Mouse (Mus musculus): ENCODE measurements around the gene Atcay. TPM values are rescaled to one million over a fixed set of nuclear protein-coding genes. Genes with fewer than 3 reads are reported as not detected.
"Not testable (repeated sequence)": the region's sequence is repeated elsewhere in the genome, so short reads cannot be mapped to it uniquely, and the experiment has no call there.

The Atcay gene
- polyA plus RNA-seq, 1 experiment from 2014 or later, result 58.1 TPM

DNA sequence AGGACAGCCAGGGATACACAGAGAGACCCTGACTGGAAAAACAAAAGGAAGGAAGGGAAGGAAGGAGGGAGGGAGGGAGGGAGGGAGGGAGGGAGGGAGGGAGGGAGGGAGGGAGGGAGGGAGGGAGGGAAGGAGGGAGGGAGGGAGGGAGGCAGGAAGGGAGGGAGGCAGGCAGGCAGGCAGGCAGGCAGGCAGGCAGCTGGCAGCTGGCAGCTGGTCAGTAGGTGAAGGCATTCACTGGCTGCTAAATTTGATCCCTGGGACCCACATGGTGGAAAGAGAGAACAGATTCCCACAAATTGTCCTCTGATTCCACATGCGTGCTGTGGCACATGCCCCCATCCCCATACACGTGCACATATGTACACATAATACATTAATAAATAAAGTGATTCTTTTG is 8.0 kb upstream of the Atcay start:
- no peak overlapping the region for H3K9ac ChIP-seq
- no peak for ATAC-seq (ENCODE audit: low read depth)
- H3K36me3 ChIP-seq, result peaks cover 8% of the 10 kb centered on the region; the same call in 1 of the 2 replicates
- H3K27ac ChIP-seq (replicated peaks), result no peak overlapping the region
- H3K27me3 ChIP-seq, result peaks cover 49% of the 10 kb centered on the region
- H3K9me3 ChIP-seq, result no peaks in the 10 kb centered on the region
- H3K4me2 ChIP-seq, result no peak overlapping the region
- WGBS, result 68% methylated on average over 2 of the region's 2 CpGs
- peaks cover 13% of the 10 kb centered on the region for H3K4me1 ChIP-seq (replicated peaks)
- no peak overlapping the region for H3K4me3 ChIP-seq

DNA sequence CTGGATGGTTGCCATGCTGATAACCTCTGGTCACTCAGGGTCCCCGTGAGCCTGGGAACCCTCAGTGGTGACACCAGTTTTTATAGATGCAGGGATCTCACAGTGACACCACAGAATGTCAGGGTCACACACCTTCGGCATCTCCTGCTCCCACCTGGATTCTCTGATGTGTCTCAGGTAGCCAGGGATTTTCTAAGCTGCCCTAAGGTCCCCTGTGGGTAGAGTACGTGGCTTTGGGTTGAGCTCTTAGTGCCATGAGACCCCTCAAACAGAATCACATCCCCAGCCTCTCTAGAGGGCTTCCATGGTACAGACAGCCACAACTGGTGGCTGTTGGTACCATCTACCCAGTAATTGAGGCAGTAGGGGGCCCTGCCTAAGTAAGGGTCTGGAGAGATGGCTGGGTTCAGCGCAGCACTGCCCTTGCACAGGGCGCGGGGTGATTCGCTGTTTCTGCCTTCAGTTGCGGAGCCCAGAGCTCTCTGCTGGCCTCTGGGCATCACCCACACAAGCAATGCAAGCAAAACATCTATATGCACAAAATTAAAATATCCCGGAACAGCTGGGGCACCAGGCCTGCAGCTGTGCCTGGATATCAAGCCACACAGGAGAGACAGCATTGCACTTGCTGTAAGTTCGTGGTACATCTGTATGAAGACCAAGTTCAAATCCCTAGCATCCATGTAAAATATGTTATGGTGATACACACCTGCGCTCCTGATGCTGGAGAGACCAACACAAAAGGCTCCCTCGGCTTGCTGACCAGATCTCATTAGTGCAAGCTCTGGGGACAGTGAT is 6.0 kb upstream of the Atcay start:
- 80% methylated on average over 12 of the region's 12 CpGs for WGBS
- ATAC-seq (ENCODE audit: low read depth), result no peak
- H3K36me3 ChIP-seq, result no peaks in the 10 kb centered on the region

GRCm38 (mm10) chr10:81234206-81234605 is 3.6 kb upstream of the Atcay start:
- Histone ChIP-seq H3K27me3 (peaks cover 19% of the 10 kb centered on the region), H3K36me3 (no peaks in the 10 kb centered on the region), H3K9me3 (no peaks in the 10 kb centered on the region), H3K27ac (replicated peaks) (no peak overlapping the region), H3K9ac (no peak overlapping the region), H3K4me1 (replicated peaks) (peaks cover 32% of the 10 kb centered on the region), H3K4me2 (peak overlapping the region; percentile 66; the same call in 1 of the 2 replicates), H3K4me3 (peak overlapping the region; percentile 69; the same call in 1 of the 2 replicates)
- ATAC-seq (ENCODE audit: low read depth), result no peak
- WGBS, result 76% methylated on average over 6 of the region's 6 CpGs

More for the DNA sequence above, 6.0 kb upstream of the Atcay start:
- Histone ChIP-seq H3K4me2 (no peak overlapping the region), H3K9me3 (no peaks in the 10 kb centered on the region), H3K4me1 (replicated peaks) (peaks cover 27% of the 10 kb centered on the region), H3K4me3 (no peak overlapping the region), H3K27me3 (peaks cover 41% of the 10 kb centered on the region), H3K27ac (replicated peaks) (no peak overlapping the region), H3K9ac (no peak overlapping the region)

DNA sequence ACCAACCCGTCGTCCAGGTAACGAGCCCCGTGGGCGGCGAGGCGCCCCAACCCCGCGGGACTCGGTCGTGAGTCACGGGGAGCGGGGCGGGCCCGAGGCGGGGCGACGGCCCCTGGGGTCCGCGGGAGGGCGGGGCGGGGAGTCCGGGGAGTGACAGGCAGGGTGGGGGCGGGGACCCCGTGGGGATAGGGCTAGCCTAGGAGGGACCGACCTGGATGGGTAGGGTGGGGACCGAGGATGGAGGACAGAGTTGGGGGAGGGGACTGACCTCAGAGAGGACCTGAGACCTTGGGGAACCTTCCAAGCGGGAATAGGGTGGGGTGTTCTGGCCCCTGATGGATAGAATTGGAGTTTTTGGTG is 2.6 kb upstream of the Atcay start:
- WGBS, result under 1% methylated on average over 22 of the region's 28 CpGs
- H3K9ac ChIP-seq, result peak overlapping the region; percentile 83
- H3K4me2 ChIP-seq, result peak overlapping the region; percentile 66
- ATAC-seq (ENCODE audit: low read depth), result peak; percentile 49
- H3K4me3 ChIP-seq, result peak overlapping the region; percentile 69
- peaks cover 11% of the 10 kb centered on the region for H3K27me3 ChIP-seq
- no peaks in the 10 kb centered on the region for H3K9me3 ChIP-seq
- peaks cover 42% of the 10 kb centered on the region for H3K4me1 ChIP-seq (replicated peaks)
- H3K27ac ChIP-seq (replicated peaks), result 0 out of 2 replicates have a peak overlapping the region, but pooled peaks have one; percentile 50
- H3K36me3 ChIP-seq, result no peaks in the 10 kb centered on the region

DNA sequence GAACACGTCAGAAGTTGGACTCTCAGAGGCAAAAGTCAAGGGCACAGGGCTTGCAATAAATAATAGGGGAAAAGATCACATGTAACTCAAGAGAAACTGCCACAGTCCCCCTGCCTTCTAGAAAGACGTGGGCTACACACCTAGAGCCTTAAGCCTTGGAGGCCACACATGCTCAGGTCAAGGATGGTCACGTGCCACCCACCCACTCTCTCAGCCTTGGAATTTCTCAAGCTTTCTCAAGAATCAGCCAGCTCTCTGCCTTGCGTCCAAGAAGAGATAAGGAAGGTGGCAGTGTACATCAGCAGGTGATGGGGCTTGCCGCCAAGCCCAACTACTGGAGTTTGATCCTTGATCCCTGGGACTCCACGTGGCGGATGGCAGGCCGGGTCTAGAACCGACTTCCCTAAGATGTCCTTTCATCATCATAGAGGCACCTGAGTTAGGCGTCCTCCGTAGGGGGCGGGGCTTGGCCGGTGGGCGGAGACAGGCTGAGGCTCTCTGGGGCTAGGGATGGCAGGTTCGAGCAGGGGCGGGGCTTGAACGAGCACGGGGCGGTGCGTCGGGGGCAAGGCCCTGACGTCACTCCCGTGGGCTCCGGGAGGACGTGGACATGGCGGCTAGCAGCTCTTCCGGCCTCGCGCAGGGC is 2.1 kb upstream of the Atcay start, which contains the start of gene Zfr2:
Gene Zfr2, plus strand, starts transcription at position 576 of the 646 bp plus-strand sequence.
- Histone ChIP-seq H3K4me2 (peak within 1 kb of the TSS; percentile 66), H3K4me3 (peak within 1 kb of the TSS; percentile 69), H3K4me1 (replicated peaks) (peaks cover 47% of the 10 kb centered on the region), H3K9me3 (no peaks in the 10 kb centered on the region), H3K36me3 (no peaks in the 10 kb centered on the region), H3K27ac (replicated peaks) (0 out of 2 replicates have a peak within 1 kb of the TSS, but pooled peaks have one; percentile 50), H3K27me3 (peaks cover 6% of the 10 kb centered on the region), H3K9ac (peak within 1 kb of the TSS; percentile 83)
- ATAC-seq (ENCODE audit: low read depth), result peak; percentile 64
- 9% methylated on average over 29 of the region's 29 CpGs for WGBS

- Histone ChIP-seq H3K4me3 (peak overlapping the region; percentile 80; the same call in 1 of the 2 replicates), H3K4me1 (replicated peaks) (peaks cover 54% of the 10 kb centered on the region), H3K9me3 (no peaks in the 10 kb centered on the region), H3K27ac (replicated peaks) (peak overlapping the region; percentile 94), H3K4me2 (peak overlapping the region; percentile 85), H3K9ac (no peak overlapping the region; the same call in 1 of the 2 replicates), H3K27me3 (peaks cover 4% of the 10 kb centered on the region; the same call in 1 of the 2 replicates), H3K36me3 (no peaks in the 10 kb centered on the region)
- WGBS, result 51% methylated on average over 7 of the region's 7 CpGs
- ATAC-seq (ENCODE audit: low read depth), result no peak
Measured at GRCm38 (mm10) chr10:81231436-81231835, 803 bp upstream of the Atcay start.

- H3K36me3 ChIP-seq, result peaks cover 4% of the 10 kb centered on the region; the same call in 1 of the 2 replicates
- H3K4me3 ChIP-seq, result peak overlapping the region; percentile 80
- H3K27ac ChIP-seq (replicated peaks), result peak overlapping the region; percentile 94
- H3K9me3 ChIP-seq, result no peaks in the 10 kb centered on the region
- peaks cover 4% of the 10 kb centered on the region; the same call in 1 of the 2 replicates for H3K27me3 ChIP-seq
- H3K4me2 ChIP-seq, result peak overlapping the region; percentile 85
- WGBS, result 7% methylated on average over 20 of the region's 20 CpGs
- peaks cover 54% of the 10 kb centered on the region for H3K4me1 ChIP-seq (replicated peaks)
- peak; percentile 36 for ATAC-seq (ENCODE audit: low read depth)
- H3K9ac ChIP-seq, result peak overlapping the region; percentile 94
Measured at GRCm38 (mm10) chr10:81229735-81230437, 747 bp downstream of the Atcay start.

DNA sequence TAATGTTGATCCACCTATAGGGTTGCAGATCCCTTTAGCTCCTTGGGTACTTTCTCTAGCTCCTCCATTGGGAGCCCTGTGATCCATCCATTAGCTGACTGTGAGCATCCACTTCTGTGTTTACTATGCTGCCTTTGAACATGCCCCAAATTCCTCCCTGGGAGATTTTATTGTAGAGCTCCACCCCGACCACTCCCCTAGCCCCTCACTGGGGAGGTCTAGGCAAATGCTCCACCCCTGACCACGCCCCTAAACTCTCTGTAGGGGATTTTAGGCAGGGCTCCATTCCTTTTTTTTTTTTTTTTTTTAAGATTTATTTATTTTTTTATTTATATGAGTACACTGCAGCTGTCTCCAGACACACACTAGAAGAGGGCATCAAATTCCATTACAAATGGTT is 6.9 kb downstream of the Atcay start:
- H3K36me3 ChIP-seq, result peaks cover 58% of the 10 kb centered on the region
- WGBS, result 46% methylated on average over 2 of the region's 2 CpGs
- H3K9me3 ChIP-seq; H3K27me3 ChIP-seq; H3K9ac ChIP-seq; H3K27ac ChIP-seq (replicated peaks); H3K4me3 ChIP-seq; H3K4me2 ChIP-seq; ATAC-seq (ENCODE audit: low read depth): not testable (repeated sequence)
- H3K4me1 ChIP-seq (replicated peaks), result peaks cover 18% of the 10 kb centered on the region

GRCm38 (mm10) chr10:81221402-81222015 is 9.1 kb downstream of the Atcay start:
- no peak for ATAC-seq (ENCODE audit: low read depth)
- H3K9me3 ChIP-seq, result no peaks in the 10 kb centered on the region
- peaks cover 77% of the 10 kb centered on the region for H3K36me3 ChIP-seq
- H3K27ac ChIP-seq (replicated peaks), result no peak overlapping the region
- H3K4me2 ChIP-seq, result no peak overlapping the region
- H3K4me3 ChIP-seq, result no peak overlapping the region
- no peaks in the 10 kb centered on the region for H3K27me3 ChIP-seq
- peaks cover 1% of the 10 kb centered on the region; the same call in 1 of the 2 replicates for H3K4me1 ChIP-seq (replicated peaks)
- H3K9ac ChIP-seq, result no peak overlapping the region
- WGBS, result 89% methylated on average over 5 of the region's 5 CpGs

DNA sequence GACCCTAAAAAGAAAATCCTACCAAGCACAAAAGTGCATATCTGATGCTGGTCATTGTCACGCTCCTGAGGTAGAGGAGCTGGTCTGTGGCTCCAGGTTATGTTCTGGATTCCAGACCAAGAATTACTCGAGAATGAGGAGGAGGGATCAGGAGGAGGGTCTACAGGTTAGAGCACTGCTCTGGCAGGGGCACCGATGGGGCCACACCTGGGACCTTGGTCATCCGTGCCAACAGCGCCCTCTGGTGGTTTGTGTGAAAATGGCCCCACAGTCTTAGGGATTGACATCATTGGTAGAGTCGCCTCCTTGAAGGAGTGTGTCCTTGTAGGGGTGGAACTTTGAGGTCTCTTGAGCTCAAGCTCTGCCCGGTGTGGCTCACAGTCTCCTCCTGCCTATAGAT is 12.7 kb downstream of the Atcay start:
- Histone ChIP-seq H3K27me3 (no peaks in the 10 kb centered on the region), H3K4me2 (no peak overlapping the region), H3K4me3 (no peak overlapping the region), H3K36me3 (peaks cover 94% of the 10 kb centered on the region), H3K27ac (replicated peaks) (no peak overlapping the region), H3K9me3 (no peaks in the 10 kb centered on the region), H3K9ac (no peak overlapping the region), H3K4me1 (replicated peaks) (no peaks in the 10 kb centered on the region)
- WGBS, result 35% methylated on average over 7 of the region's 7 CpGs
- 0 out of 2 replicates have a peak, but pooled peaks have one; percentile 13 for ATAC-seq (ENCODE audit: low read depth)

DNA sequence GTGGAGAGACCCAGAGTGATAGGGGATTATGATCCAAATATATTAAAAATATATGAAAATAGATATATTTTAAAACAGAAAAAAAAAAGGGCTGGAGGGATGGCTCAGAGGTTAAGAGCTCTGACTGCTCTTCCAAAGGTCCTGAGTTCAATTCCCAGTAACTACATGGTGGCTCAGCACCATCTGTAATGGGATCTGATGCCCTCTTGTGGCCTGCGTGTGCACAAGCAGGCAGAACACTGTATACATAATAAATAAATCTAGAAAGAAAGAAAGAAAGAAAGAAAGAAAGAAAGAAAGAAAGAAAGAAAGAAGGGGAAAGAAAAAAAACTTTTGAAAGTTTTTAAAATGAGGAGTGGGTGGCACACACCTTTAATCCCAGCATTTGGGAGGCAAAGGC is 13.4 kb downstream of the Atcay start:
- 12% methylated on average over 1 of the region's 1 CpGs for WGBS
- not testable (repeated sequence) for H3K9me3 ChIP-seq; H3K4me2 ChIP-seq; H3K4me1 ChIP-seq (replicated peaks); H3K9ac ChIP-seq; ATAC-seq (ENCODE audit: low read depth); H3K27ac ChIP-seq (replicated peaks); H3K27me3 ChIP-seq; H3K4me3 ChIP-seq
- peaks cover 94% of the 10 kb centered on the region for H3K36me3 ChIP-seq

Data from neural tube, embryonic 13.5 days (tissue).